Mouse (Mus musculus) kidney, postnatal 36 days (tissue): ENCODE measurements around the gene Cyb561d2.
"Not testable (repeated sequence)": the region's sequence is repeated elsewhere in the genome, so short reads cannot be mapped to it uniquely, and the experiment has no call there.

Source experiments
- DNase-seq, 2 experiments: peaks; one replicate each; pipeline ENCODE4 v3.0.0; 2021 to 2022; ENCODE audit warnings: mixed read lengths in 2 of 2

Cyb561d2 gene

DNA sequence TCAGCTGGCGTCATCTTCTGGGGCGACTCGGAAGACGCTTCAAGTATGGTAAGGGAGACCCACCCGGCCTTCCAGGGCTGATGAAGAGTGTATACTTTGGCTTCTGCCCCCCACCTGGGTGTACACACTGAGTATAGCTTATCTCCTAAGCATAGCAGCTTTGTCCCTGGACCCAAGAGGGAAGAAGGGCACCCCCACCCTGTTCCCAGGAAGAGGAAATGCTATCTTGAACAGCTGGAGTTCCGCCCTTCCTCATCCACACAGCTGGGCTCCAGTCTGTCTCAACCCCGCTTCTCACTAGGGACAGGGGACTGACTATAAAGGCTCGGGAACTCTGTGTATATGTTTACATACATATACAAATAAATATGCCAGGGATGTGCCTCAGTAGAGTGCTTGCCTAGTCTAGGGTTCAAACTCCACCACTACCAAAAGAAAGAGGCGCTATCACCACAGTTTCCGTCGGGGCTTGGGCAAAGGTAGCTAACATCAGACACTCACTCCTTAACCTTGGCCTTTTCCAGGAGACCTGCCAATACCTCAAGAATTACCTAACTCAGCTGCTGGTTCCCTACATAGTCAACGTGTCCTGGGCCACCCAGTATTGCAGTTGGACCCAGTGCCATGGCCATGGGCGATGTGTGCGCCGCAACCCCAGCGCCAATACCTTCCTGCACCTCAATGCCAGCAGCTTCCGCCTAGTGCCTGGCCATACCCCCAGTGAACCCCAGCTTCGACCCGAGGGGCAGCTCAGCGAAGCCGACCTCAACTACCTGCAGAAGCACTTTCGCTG is 29.7 kb upstream of the Cyb561d2 start:
- DNase-seq: peak in 1 of 2 experiments; percentile 59

DNA sequence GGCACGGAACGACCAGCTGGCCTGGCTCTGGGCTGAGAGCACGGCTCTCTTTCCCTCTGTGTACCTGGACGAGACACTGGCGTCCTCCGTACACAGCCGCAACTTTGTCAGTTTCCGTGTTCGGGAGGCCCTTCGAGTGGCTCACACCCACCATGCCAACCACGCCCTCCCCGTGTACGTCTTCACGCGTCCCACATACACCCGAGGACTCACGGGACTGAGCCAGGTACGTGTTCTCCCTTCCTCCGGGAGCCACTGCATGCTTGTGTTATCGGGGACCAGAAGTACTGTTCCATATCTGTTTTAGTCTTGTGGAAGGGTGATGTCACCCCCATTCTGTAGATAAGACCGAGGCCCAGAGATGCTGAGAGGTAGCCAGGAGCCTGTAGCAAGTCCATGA is 28.9 kb upstream of the Cyb561d2 start:
- no peak for DNase-seq

- DNase-seq: no peak
These were observed 28.0 kb upstream of the Cyb561d2 start for GRCm38 (mm10) chr9:107570016-107570415.

- DNase-seq: peak in 1 of 2 experiments; percentile 52
These were observed 27.3 kb upstream of the Cyb561d2 start for GRCm38 (mm10) chr9:107569270-107569669.

- peak; percentile 93 to 95 for DNase-seq
These were observed 26.6 kb upstream of the Cyb561d2 start for GRCm38 (mm10) chr9:107568331-107569261.

DNA sequence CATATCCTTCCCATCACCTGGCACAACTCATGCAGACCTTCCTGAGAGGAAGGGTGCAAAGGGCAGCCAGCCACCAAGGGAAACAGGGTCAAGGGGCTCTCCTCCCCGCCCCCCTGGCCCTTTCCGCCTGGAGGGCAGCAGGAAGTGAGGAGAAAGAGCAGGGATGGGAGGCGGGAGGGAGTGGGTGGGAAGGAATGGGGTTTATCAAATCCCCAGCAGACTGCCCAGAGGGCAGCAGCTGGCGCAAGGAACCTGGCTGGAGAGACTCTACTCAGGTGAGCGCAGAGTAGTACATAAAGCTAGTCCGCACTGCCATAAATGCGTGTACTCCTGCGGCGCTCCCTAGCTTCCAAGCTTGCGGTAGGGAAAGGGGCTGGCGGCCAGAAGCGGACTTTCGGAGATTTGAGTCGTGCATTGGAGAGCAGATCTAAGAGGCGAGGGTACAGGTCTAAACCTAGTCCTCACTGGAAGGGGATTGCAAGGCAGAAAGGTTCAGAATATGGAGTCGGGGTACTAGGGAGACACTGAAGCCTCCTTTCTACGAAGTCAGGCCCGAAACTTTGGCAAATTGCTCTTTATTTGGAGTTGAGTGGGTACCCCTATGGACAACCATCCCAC is 25.8 kb upstream of the Cyb561d2 start, which contains the start of gene Hyal2:
Gene Hyal2, plus strand, starts transcription at position 244 of the 618 bp plus-strand sequence.
- DNase-seq: peak; percentile 92 to 93

- DNase-seq: peak; percentile 63 to 84
These were observed 24.9 kb upstream of the Cyb561d2 start for GRCm38 (mm10) chr9:107566855-107567254.

- peak; percentile 95 to 97 for DNase-seq
These were observed 24.2 kb upstream of the Cyb561d2 start for GRCm38 (mm10) chr9:107566041-107566709.

- not testable (repeated sequence) for DNase-seq
These were observed 23.6 kb upstream of the Cyb561d2 start for GRCm38 (mm10) chr9:107565556-107565955.

DNA sequence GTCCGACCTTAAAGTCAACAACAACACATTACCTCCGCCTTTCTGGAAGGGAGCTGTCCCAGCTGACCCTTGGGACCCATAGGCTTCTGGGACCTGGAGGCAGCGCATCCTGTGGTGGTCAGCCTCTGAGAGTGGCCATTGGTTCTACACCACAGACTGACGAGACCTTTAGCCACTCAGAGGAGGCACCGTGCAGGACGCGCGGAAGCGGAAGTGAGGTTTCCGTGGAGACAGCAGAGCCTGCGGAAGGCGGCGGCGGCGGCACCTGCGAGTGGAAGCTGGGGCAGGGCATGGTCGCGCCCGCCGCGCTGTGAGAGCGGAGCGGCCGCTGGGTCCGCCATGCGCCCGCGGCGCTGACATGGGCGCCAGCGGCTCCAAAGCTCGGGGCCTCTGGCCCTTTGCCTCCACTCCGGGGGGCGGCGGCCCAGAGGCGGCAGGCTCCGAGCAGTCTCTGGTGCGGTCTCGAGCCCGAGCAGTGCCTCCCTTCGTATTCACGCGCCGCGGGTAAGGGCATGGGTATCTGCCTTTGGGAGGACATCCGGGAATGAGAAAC is 21.1 kb upstream of the Cyb561d2 start, which contains the start of gene Tusc2:
Gene Tusc2, plus strand, starts transcription at position 227 of the 553 bp plus-strand sequence.
- DNase-seq: peak; percentile 97 to 99

DNA sequence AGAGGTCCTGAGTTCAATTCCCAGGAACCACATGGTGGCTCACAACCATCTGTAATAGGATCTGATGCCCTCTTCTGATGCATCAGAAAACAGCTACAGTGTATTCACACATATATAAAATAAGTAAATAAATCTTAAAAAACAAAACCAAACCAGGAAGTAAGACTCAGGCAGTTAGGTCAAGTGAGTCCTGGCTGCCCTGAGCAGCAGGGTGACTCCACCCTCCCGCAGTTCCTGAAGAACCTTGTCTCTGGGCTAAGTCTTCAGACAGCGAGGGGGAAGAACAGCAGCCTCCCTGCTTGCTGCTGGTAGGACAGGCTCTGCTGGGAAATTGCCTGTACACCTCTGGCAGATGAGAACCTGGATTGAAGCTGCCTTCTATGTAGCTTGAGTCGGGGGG is 14.4 kb upstream of the Cyb561d2 start:
- no peak for DNase-seq

DNA sequence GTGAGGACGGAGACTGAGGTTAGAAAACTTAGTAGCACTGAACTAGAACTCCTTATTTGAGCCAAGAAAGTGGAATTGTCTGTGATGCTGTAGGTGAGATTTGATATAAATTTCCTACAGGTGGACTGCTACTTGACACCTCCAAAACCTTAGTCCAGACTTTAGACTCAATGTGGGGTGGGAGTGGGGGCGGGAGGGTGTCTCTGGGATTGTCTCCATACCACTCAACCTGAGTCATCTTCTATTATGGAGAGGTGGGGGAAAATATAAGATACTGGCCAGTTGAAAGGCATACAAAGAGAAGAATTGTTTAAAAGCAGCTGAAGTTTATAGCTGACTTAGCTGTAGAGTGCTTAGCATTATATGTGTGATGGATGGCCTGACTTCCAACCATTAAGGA is 13.7 kb upstream of the Cyb561d2 start:
- DNase-seq: no peak

- peak; percentile 72 for DNase-seq
These were observed 13.1 kb upstream of the Cyb561d2 start for GRCm38 (mm10) chr9:107555031-107555457.

DNA sequence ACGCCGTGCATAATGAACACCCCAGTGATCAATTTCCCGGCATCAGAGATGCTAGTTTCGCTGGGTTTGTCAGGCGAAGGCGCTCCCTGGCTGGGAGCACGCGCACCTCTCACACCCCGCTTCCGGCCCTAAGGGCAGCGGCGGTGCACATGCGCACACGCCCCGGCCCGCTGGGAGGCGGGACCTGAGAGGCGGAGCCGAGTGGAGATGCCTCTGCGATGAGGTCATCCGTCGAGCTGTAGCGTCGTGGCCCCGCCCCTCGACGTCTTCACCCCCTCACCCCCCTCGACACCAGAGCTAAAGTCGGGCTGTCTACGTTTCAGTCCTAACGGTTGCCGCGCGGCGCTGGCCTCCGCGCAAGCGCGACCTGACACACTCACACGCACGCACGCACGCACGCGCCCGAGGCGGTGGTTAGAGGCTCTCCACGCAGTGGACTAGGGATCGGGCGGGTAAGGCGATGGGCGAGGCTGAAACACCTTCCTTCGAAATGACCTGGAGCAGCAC is 12.4 kb upstream of the Cyb561d2 start:
- peak; percentile 96 for DNase-seq

DNA sequence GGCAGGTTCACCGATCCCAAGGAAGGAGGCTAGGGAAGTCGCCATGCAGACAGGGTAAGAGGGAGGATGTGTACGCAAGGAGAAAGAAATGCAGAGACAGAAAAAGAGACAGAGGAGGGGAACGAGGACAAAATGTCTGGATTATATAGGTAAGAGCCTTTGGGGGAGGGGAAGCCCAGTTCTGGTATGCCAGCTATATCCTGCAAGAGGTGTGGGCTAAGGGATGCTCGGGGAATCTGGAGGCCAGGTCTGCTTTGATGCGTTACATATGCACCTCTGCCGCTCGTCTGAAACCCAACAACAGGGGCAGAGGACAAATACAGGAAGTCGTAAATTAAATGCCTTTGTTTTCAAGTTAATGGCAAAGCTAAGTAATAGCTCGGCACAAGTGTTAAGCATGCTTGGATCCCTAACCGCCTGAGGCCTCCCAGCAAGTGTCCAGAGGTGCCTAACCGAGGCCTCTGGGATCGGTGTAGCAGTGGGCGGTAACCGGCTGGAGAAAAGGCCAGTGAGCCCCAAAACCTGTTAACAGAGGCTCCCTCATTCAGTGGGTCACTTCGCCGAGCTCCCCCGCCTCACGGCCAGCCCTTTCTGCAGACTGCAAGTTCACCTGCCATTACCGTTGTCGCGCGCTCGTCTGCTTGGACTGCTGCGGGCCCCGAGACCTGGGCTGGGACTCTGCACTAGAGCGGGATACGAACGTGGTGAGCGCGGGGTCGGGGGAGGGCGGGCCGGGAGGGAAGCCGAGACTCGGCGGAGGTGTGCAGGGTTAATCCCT is 11.7 kb upstream of the Cyb561d2 start:
- peak in 1 of 2 experiments; percentile 58 for DNase-seq

DNA sequence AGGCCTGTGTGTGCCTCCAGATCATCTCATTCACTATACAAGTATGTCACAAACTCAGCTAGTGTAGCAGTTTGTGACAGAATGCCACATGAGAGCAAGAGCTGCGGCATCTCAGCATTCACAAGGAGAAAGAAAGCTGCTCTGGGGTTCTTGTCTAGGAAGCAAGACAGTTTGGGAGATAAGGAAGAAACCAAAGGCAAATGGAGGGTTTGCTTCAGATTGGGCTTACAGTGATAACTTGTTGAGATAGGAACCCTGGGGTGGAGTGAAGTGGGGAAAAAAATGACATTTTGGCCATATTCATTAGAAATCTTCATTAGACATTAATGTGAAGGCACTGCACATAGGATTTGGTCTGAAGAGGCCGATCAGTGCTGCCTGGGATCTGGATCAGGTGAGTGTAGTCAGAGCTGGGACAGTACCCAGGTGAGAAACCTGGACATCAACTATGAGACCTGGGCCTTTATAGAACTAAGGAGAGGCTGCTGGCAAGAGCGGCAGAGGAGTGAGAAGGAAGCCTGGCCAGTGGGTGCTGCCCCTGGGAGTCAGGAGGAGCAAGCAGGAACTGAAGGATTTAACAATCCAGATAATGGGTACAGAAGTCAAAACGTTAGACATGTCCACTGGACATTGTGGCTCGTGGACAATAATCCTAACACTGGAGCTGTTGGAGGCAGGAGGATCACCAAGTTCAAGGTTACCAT is 10.8 kb upstream of the Cyb561d2 start:
- DNase-seq: no peak

GRCm38 (mm10) chr9:107551890-107552355 is 9.9 kb upstream of the Cyb561d2 start:
- no peak for DNase-seq

DNA sequence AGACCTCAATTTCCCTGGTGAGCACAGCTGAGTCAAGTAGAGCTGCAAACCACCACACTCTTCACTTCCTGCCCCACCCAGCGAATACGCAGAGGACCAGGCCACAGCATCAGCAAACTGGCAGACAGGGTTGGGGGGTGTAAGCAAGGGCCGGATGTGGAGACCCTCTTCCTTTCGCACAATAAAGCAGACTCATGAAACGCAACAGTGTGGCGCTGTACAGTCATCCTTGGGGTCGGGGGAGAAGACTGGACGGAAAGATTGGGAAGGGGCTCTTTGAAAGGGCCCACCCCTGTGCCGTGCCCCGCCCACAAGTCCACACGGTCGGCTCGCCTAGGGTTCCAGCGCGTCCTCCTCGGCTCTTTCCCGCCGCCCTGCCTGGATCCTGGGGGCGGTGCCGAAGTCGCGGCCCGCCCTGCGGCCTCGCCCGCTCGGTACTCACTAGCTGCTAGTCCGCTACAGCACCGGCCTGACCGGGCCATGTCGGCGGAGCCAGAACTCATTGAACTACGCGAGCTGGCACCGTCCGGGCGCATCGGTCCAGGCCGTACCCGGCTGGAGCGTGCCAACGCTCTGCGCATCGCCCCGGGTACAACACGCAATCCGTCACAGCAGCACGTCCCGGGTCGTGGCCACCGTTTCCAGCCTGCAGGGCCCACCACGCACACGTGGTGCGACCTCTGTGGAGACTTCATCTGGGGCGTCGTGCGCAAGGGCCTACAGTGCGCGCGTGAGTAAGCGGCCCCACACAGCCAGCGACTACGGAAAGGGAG is 9.3 kb upstream of the Cyb561d2 start, which contains the start of gene Rassf1:
Gene Rassf1, plus strand, starts transcription at position 439 of the 773 bp plus-strand sequence.
- peak; percentile 84 to 89 for DNase-seq

- peak; percentile 86 to 92 for DNase-seq
These were observed 8.6 kb upstream of the Cyb561d2 start for GRCm38 (mm10) chr9:107550491-107551116.
